Mouse (Mus musculus) liver, embryonic 14.5 days (tissue): ENCODE measurements at regions not wholly inside any gene's neighbourhood (a gene's known extent, or its start where the extent isn't known, plus 50 kb on each side); places are given as distances from the start of the nearest gene placed in this dataset.

ENCODE experiments used
- ATAC-seq: fragments of 200-750 bp; cut with Nextera tagmentation; 2 replicates; pipeline ENCODE4 v1.8.0; 2017; ENCODE audit warnings: moderate number of reproducible peaks, mild to moderate bottlenecking, moderate library complexity; ENCODE audit not compliant: insufficient read depth
- DNase-seq, 3 experiments: peaks; one replicate each; pipeline ENCODE4 v3.0.0-alpha.2; 2012 to 2013; ENCODE audit warnings: low read depth in 3 of 3, low spot score in 3 of 3
- H3K27ac ChIP-seq: fragments of 300-500 bp; sonication (generic); 2 replicates; pipeline ENCODE4 v1.5.1; 2014; ENCODE audit warnings: moderate library complexity, mild to moderate bottlenecking, control low read depth, inconsistent platforms
- H3K27me3 ChIP-seq: fragments of 300-500 bp; sonication (generic); 2 replicates; pipeline ENCODE4 v1.6.1; 2014; ENCODE audit warnings: mild to moderate bottlenecking, low read length, moderate library complexity; ENCODE audit not compliant: control insufficient read depth, insufficient read depth
- H3K36me3 ChIP-seq: fragments of 300-500 bp; sonication (generic); replicated peaks from 2 replicates; pipeline ENCODE4 v1.6.1; 2014; ENCODE audit warnings: low read depth; ENCODE audit not compliant: control insufficient read depth, insufficient read depth
- H3K4me1 ChIP-seq, 2 experiments: fragments of 200-500 bp in 1 of 2; fragments of 300-500 bp in 1 of 2; sonication (generic) in 1 of 2; replicated peaks; 2 replicates each; pipeline ENCODE4 v1.6.1; 2012 to 2014; ENCODE audit warnings: antibody characterized with exemption in 1 of 2, inconsistent platforms in 1 of 2, low read length in 1 of 2; ENCODE audit not compliant: control insufficient read depth in 2 of 2, insufficient read depth in 2 of 2
- H3K4me2 ChIP-seq: fragments of 300-500 bp; sonication (generic); 2 replicates; pipeline ENCODE4 v1.6.1; 2014; ENCODE audit warnings: low read depth, mild to moderate bottlenecking, control low read depth, moderate library complexity
- H3K4me3 ChIP-seq, 2 experiments: fragments of 200-500 bp in 1 of 2; fragments of 300-500 bp in 1 of 2; sonication (generic) in 1 of 2; 2 replicates each; pipeline ENCODE4 v1.5.1; 2012 to 2014; ENCODE audit warnings: low read depth in 2 of 2, low read length in 2 of 2, mild to moderate bottlenecking in 2 of 2, control low read depth in 1 of 2, inconsistent platforms in 1 of 2, moderate library complexity in 1 of 2; ENCODE audit not compliant: insufficient read depth in 1 of 2
- H3K9ac ChIP-seq: fragments of 300-500 bp; sonication (generic); replicated peaks from 2 replicates; pipeline ENCODE4 v1.6.1; 2014; ENCODE audit warnings: mild to moderate bottlenecking, control low read depth, moderate library complexity
- H3K9me3 ChIP-seq: fragments of 300-500 bp; sonication (generic); 2 replicates; pipeline ENCODE4 v1.6.1; 2016; ENCODE audit warnings: low read length, mixed read lengths; ENCODE audit not compliant: control insufficient read depth
- CTCF ChIP-seq: IDR thresholded peaks from 2 replicates; pipeline ENCODE4 v1.5.1; 2016; ENCODE audit warnings: antibody characterized with exemption, low read depth, control low read depth
- EP300 ChIP-seq: IDR thresholded peaks from 2 replicates; pipeline ENCODE4 v1.6.1; 2016; ENCODE audit warnings: antibody characterized with exemption, low read depth
- WGBS: fragments of 180-500 bp; shearing (Covaris S2); extraction: QIAGEN DNeasy Blood & Tissue Kit; methylation state at CpG from one replicate; pipeline ENCODE4 v1.1.7; 2014; ENCODE audit not compliant: insufficient replicate concordance; 5-methylcytosine and 5-hydroxymethylcytosine counted together

- Histone ChIP-seq H3K4me3 (no peak overlapping the region), H3K4me2 (no peak overlapping the region), H3K4me1 (peaks cover 2 to 28% of the 10 kb centered on the region in 2 experiments; a peak in 3 of 4 replicates), H3K36me3 (no peaks in the 10 kb centered on the region), H3K9me3 (no peaks in the 10 kb centered on the region), H3K27me3 (no peaks in the 10 kb centered on the region; the same call in 1 of the 2 replicates), H3K9ac (no peak overlapping the region), H3K27ac (no peak overlapping the region)
- no peak for TF ChIP-seq CTCF
- no peak for TF ChIP-seq EP300
- no peak for DNase-seq
- WGBS = 27% methylated on average over 12 of the region's 12 CpGs
- ATAC-seq = no peak
Observed at GRCm38 (mm10) chr6:127335996-127336660, 110.5 kb upstream of the Parp11 start.

- no peak overlapping the region for H3K4me3 ChIP-seq
- ATAC-seq (no peak), DNase-seq (no peak)
- H3K27ac ChIP-seq = no peak overlapping the region
- H3K9ac ChIP-seq = no peak overlapping the region
- no peaks in the 10 kb centered on the region; the same call in 1 of the 2 replicates for H3K27me3 ChIP-seq
- 28% methylated on average over 15 of the region's 15 CpGs for WGBS
- no peaks in the 10 kb centered on the region for H3K9me3 ChIP-seq
- TF ChIP-seq CTCF (no peak), EP300 (no peak)
- H3K4me2 ChIP-seq = no peak overlapping the region
- no peaks in the 10 kb centered on the region for H3K36me3 ChIP-seq
- peaks cover 0 to 28% of the 10 kb centered on the region in 2 experiments; a peak in 3 of 4 replicates for H3K4me1 ChIP-seq
Observed at GRCm38 (mm10) chr6:127336681-127337397, 109.8 kb upstream of the Parp11 start.

GRCm38 (mm10) chr6:127337398-127337871 lies 109.2 kb upstream of the Parp11 start:
- DNase-seq (no peak), ATAC-seq (no peak)
- Histone ChIP-seq H3K4me3 (no peak overlapping the region), H3K4me1 (peaks cover 0 to 30% of the 10 kb centered on the region in 2 experiments; a peak in 3 of 4 replicates), H3K9me3 (no peaks in the 10 kb centered on the region), H3K4me2 (no peak overlapping the region), H3K9ac (no peak overlapping the region), H3K36me3 (no peaks in the 10 kb centered on the region), H3K27me3 (no peaks in the 10 kb centered on the region; the same call in 1 of the 2 replicates), H3K27ac (no peak overlapping the region)
- WGBS = 42% methylated on average over 15 of the region's 15 CpGs
- TF ChIP-seq EP300 (no peak), CTCF (no peak)

- Histone ChIP-seq H3K9ac (no peak overlapping the region), H3K27ac (no peak overlapping the region), H3K4me3 (no peak overlapping the region), H3K9me3 (no peaks in the 10 kb centered on the region), H3K4me1 (peaks cover 0 to 30% of the 10 kb centered on the region in 2 experiments; a peak in 3 of 4 replicates), H3K27me3 (no peaks in the 10 kb centered on the region; the same call in 1 of the 2 replicates), H3K36me3 (no peaks in the 10 kb centered on the region), H3K4me2 (no peak overlapping the region)
- no peak for ATAC-seq
- no peak for DNase-seq
- TF ChIP-seq CTCF (no peak), EP300 (no peak)
- 30% methylated on average over 6 of the region's 6 CpGs for WGBS
Observed at GRCm38 (mm10) chr6:127338412-127338811, 108.2 kb upstream of the Parp11 start.

DNA sequence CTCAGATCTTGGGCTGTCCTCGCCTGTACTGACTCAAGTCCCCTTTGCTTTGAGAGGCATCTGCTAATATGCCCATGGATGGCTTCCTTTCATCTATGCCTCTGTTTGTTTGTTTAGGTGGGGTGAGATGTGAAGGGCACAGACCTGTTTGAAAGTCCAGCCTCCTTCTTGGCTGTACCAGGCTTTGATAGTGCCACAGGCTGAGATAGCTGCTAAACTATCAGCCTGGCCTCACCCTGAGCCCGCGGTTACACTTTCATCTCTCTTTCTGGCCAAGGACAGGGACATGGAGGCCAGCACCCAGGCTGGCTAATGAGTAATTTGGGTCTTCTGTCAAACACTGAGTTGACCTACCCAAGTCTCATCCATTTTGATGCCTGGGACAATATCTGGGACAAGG lies 105.0 kb upstream of the Parp11 start:
- H3K9me3 ChIP-seq = no peaks in the 10 kb centered on the region
- no peaks in the 10 kb centered on the region; the same call in 1 of the 2 replicates for H3K27me3 ChIP-seq
- TF ChIP-seq CTCF (no peak), EP300 (no peak)
- H3K4me1 ChIP-seq = peaks cover 0 to 35% of the 10 kb centered on the region in 2 experiments; a peak in 3 of 4 replicates
- H3K4me2 ChIP-seq = no peak overlapping the region
- H3K9ac ChIP-seq = no peak overlapping the region
- H3K27ac ChIP-seq = no peak overlapping the region
- 61% methylated on average over 3 of the region's 3 CpGs for WGBS
- DNase-seq (no peak), ATAC-seq (no peak)
- H3K4me3 ChIP-seq = no peak overlapping the region
- no peaks in the 10 kb centered on the region for H3K36me3 ChIP-seq
